Mouse (Mus musculus): ENCODE results near the gene Cog3.

Cog3 gene

GRCm38 (mm10) chr14:75758401-75758800, 4.1 kb upstream of the Cog3 start:
- peak; percentile 82 to 86 for DNase-seq

GRCm38 (mm10) chr14:75757821-75758220, 3.5 kb upstream of the Cog3 start:
- DNase-seq = peak in 1 of 2 experiments; percentile 43

GRCm38 (mm10) chr14:75756971-75757370, 2.7 kb upstream of the Cog3 start:
- no peak for DNase-seq

- no peak for DNase-seq
Observed at GRCm38 (mm10) chr14:75753206-75753605, 1.1 kb downstream of the Cog3 start.

GRCm38 (mm10) chr14:75751040-75751439, 3.3 kb downstream of the Cog3 start:
- DNase-seq = no peak

GRCm38 (mm10) chr14:75749123-75749522, 5.2 kb downstream of the Cog3 start:
- no peak for DNase-seq

GRCm38 (mm10) chr14:75747960-75748359, 6.4 kb downstream of the Cog3 start:
- DNase-seq = no peak

- no peak for DNase-seq
Observed at GRCm38 (mm10) chr14:75741904-75742303, 12.4 kb downstream of the Cog3 start.

GRCm38 (mm10) chr14:75735597-75735996, 18.7 kb downstream of the Cog3 start:
- no peak for DNase-seq

- DNase-seq = no peak
Observed at GRCm38 (mm10) chr14:75732631-75733030, 21.7 kb downstream of the Cog3 start.

- no peak for DNase-seq
Observed at GRCm38 (mm10) chr14:75731361-75731760, 23.0 kb downstream of the Cog3 start.

- DNase-seq = no peak
Observed at GRCm38 (mm10) chr14:75728111-75728510, 26.2 kb downstream of the Cog3 start.

GRCm38 (mm10) chr14:75727046-75727445, 27.3 kb downstream of the Cog3 start:
- peak in 1 of 2 experiments; percentile 33 for DNase-seq

- no peak for DNase-seq
Observed at GRCm38 (mm10) chr14:75722816-75723215, 31.5 kb downstream of the Cog3 start.

GRCm38 (mm10) chr14:75721977-75722563, 32.2 kb downstream of the Cog3 start:
- peak; percentile 27 to 63 for DNase-seq

- DNase-seq = no peak
Observed at GRCm38 (mm10) chr14:75720121-75720520, 34.2 kb downstream of the Cog3 start.

- DNase-seq = no peak
Observed at GRCm38 (mm10) chr14:75716410-75716809, 37.9 kb downstream of the Cog3 start.

- no peak for DNase-seq
Observed at GRCm38 (mm10) chr14:75713661-75714060, 40.7 kb downstream of the Cog3 start.

GRCm38 (mm10) chr14:75712687-75713086, 41.6 kb downstream of the Cog3 start:
- no peak for DNase-seq

GRCm38 (mm10) chr14:75711731-75712130, 42.6 kb downstream of the Cog3 start:
- DNase-seq = no peak

GRCm38 (mm10) chr14:75708986-75709385, 45.3 kb downstream of the Cog3 start:
- DNase-seq = no peak

GRCm38 (mm10) chr14:75707771-75708170, 46.5 kb downstream of the Cog3 start:
- DNase-seq = no peak

GRCm38 (mm10) chr14:75706647-75707046, 47.7 kb downstream of the Cog3 start:
- DNase-seq = no peak

GRCm38 (mm10) chr14:75697928-75698327, 56.4 kb downstream of the Cog3 start:
- no peak for DNase-seq

- DNase-seq = peak in 1 of 2 experiments; percentile 13
Observed at GRCm38 (mm10) chr14:75696096-75696495, 58.2 kb downstream of the Cog3 start.
